Mouse (Mus musculus) thymus, postnatal 4 days (tissue): ENCODE results near the gene Cmbl.

ENCODE experiments used
- DNase-seq: peaks from one replicate; pipeline ENCODE4 v3.0.0; 2021

Cmbl gene

DNA sequence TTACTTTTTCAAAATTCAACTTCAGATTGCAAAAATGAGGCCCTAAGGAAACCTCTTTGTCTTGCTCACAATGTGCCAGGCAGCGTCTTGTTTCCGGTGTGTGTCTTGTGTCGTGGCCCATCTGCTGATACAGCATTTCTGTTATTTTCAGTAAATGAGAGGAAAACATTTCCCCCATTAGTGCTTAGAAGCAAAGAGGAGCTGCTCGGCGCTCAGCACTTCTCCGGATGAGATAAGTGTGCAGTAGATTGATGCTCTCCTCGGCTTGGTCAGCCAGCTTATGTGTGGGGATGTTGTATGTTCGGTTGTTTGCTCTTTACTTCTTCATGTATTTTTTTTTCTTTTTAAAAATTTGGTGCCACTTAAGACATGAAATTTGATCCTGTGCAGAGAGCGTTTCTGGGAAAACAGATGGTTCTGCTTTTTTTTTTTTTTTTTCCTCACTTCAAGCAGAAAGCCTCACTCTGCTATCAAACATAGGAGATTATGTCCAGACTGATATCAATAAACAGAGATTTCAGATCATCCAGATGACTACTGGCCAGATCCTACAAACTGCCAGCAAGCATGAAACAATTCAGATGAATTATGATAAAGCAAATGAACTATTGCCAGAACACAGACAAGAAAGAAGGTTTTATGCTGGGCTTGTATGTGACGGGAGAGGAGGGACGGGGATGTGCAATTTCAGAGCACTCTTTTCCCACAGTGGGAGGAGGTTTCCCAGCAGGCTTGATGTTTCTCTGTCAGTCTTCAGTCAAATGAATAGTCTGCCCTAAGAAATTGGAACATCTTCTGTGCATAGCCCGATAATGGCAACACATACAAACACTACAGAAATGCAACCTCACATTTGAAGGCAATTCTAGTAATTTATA, 62.3 kb downstream of the Cmbl start:
- no peak for DNase-seq

DNA sequence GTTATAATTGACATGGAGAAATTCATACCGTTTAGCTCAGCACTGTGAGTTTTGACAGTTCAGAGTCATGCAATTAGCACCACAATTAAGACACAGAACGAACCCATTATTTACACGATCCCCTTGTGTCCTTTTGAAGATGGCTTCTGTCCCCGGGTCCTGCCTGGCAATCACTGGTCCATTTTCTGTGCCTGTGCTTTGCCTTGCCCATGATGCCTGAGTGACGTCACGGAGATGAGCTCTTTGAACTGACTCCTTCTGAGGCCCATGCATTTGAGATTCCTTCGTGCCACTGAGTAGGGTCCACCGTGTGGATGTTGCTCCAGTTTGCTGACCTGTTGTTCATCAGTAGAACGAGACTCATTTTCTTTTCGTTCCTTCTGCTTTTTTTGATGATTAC, 63.0 kb downstream of the Cmbl start:
- no peak for DNase-seq

DNA sequence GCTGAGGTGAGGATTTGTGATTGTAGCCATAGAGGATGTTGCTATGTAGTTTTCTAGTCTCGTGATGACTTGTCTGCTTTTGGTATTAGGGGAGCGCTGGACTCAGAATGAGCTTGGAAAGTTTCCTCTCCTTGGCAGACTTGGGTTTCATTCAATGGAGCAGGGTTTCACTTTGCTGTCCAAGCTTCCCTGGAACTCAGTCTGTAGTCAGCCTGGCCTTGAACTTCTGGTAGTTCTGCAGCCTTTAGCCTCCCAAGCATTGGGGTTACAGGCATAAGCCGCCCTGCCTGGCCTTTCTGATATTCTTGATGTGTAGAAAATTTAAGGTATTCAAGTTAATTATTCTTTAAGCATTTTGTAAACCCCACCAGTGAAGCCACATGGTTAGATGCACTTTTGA, 64.4 kb downstream of the Cmbl start:
- no peak for DNase-seq

- DNase-seq: no peak
Observed at GRCm38 (mm10) chr15:31631396-31631858, 66.2 kb downstream of the Cmbl start.

- no peak for DNase-seq
Observed at GRCm38 (mm10) chr15:31632478-31632877, 67.3 kb downstream of the Cmbl start.

DNA sequence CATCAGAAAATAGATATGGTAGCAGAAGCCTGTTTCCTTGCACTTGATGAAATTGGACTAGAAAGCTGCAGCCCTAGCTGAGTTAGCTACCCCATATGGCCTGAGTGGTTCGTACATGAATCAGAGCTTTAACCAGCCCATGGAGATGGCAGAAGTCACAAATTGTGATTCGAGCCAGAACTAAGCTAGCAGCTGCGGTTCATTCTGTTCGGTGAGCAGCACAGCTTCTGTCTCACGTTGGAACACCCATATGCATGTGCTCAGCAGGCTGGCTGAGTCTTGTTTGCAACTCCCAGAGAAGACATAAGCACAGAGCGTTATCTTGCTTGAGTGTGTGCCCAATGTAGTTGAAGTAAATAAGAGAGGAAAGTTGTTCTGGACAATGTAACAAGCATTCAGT, 69.4 kb downstream of the Cmbl start:
- DNase-seq: no peak

DNA sequence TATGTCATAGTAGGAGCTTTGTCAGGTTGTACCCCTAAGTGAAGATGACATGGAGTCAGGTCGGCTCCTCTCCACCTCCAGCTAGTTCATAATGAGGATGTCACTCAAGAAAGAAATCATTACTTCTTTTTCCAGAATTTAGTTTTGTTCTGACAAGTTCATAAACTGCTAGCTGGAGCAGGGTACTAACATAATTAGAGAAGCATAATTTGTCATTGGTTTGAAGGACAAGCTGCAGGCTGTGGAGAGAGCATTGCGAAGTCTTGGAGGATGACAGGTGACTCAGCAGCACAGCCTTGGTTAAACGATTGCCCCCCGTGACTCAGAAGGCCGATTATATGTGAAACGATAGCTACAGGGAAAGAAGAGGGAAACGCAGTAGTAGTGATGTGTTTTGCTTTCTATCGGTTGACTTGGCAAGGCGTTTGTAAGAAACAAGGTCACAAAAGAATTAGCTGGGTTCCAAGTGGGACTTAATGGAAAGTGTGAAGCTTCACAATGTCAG, 71.0 kb downstream of the Cmbl start:
- DNase-seq: no peak
